Mouse (Mus musculus) left cerebral cortex, postnatal 25 days (tissue): ENCODE measurements at regions not wholly inside any gene's neighbourhood (a gene's known extent, or its start where the extent isn't known, plus 50 kb on each side); places are given as distances from the start of the nearest gene placed in this dataset.
"Not testable (repeated sequence)": the region's sequence is repeated elsewhere in the genome, so short reads cannot be mapped to it uniquely, and the experiment has no call there.

Experiments used
- DNase-seq, 2 experiments: peaks; one replicate each; pipeline ENCODE4 v3.0.0; 2022; ENCODE audit warnings: low spot score in 2 of 2, mixed read lengths in 1 of 2
- intact Hi-C: fragments of 180-260 bp; cut with DNase I; formaldehyde crosslinking; loops from one replicate; pipeline ENCODE4 v1.15.1; 2025

DNA sequence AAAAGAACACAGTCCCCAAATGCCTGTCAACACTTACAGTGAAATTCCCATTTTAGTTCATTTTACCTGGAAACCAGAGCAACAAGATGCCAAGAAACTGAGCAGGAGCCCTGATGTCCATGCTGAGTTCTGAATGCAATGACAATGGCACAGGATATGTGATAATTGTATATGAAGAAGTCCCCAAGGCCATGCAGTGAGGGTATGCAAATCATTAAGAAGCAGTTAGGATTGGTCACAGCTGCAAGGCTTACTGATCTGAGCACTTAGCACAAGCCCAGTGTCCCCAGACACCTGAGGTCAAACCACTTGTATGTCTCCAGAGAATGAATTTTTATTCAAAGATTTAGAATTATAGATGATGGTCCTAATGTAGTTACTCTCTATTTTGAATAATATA is 419.0 kb upstream of the Tacstd2 start:
- intact Hi-C loops, result not testable (repeated sequence)

DNA sequence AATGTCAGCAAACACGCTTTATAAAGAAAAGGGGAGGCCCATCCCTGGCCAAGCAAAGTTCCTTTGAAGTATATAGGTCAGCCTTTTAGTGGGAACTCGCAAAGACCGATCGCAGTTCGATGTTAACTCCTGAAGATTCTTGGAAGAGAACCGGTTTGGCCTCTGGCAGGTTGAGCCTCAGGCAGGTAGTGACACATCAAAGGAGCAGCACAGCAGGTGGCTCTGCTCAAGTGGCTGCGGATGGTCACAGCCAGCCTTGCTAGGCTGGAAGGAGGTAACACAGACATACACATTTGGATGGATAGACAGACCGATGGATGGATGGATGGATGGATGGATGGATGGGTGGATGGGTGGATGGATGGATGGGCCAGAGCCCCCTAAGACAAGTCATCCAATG is 395.9 kb upstream of the Tacstd2 start:
- DNase-seq, intact Hi-C loops: not testable (repeated sequence)

More for the DNA sequence above, 419.0 kb upstream of the Tacstd2 start:
- DNase-seq, result not testable (repeated sequence)

DNA sequence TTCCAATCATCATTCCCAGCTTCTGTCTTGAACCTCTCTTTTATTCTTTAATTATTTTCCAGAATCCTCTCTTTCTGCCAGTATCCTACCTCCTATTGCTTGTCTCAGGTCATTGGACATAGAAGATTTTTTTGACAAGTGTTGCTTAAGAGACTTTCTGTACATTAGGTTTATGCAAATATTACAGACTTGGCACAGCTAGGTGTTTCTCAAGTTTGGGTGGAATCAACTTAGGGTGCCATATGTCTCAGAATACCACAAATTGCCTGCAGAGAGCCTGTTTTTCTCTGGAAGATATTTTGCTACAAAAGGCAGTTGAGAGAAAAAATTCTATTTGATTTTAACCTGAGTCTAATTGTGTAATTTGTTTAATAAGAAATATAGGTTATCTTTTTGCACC is 386.9 kb upstream of the Tacstd2 start:
- peak in 1 of 2 experiments; percentile 43 for DNase-seq
- intact Hi-C loops, result no loop called here

DNA sequence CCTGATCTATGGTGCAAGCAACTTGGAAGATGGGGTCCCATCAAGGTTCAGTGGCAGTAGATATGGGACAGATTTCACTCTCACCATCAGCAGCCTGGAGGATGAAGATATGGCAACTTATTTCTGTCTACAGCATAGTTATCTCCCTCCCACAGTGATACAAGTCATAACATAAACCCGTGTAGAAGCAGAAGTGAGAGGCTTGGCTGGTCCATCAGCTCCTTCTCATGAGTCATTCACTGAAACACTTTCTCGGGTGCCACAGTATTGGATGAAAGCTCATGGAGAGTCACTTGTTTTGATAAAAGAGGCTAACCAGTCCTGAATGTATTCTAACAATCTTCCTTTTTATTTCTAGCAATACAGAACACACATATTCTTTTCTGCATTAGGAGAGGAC is 378.3 kb upstream of the Tacstd2 start:
- intact Hi-C loops, result no loop called here
- DNase-seq, result peak in 1 of 2 experiments; percentile 52

- DNase-seq, result no peak
- intact Hi-C loops, result no loop called here
These were observed 377.7 kb upstream of the Tacstd2 start for GRCm38 (mm10) chr6:67913309-67913708.

DNA sequence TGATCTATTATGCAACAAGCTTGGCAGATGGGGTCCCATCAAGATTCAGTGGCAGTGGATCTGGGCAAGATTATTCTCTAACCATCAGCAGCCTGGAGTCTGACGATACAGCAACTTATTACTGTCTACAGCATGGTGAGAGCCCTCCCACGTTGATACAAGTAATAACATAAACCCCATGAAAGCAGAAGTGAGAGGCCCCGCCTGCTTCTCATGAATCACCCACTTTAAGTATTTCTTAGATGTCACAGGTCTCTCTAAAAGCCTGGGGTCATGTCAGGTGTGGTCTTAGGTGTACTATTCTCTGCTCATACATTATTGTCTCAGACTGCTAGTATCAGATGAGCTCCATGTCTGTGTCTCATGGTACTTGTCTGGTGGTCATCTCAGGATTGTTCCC is 360.9 kb upstream of the Tacstd2 start:
- intact Hi-C loops, result no loop called here
- DNase-seq, result no peak

- no peak for DNase-seq
- intact Hi-C loops, result no loop called here
These were observed 360.3 kb upstream of the Tacstd2 start for GRCm38 (mm10) chr6:67895858-67896257.

- intact Hi-C loops, result no loop called here
- DNase-seq, result no peak
These were observed 352.0 kb upstream of the Tacstd2 start for GRCm38 (mm10) chr6:67887586-67887985.

- no peak for DNase-seq
- intact Hi-C loops, result no loop called here
These were observed 349.3 kb upstream of the Tacstd2 start for GRCm38 (mm10) chr6:67884893-67885292.

DNA sequence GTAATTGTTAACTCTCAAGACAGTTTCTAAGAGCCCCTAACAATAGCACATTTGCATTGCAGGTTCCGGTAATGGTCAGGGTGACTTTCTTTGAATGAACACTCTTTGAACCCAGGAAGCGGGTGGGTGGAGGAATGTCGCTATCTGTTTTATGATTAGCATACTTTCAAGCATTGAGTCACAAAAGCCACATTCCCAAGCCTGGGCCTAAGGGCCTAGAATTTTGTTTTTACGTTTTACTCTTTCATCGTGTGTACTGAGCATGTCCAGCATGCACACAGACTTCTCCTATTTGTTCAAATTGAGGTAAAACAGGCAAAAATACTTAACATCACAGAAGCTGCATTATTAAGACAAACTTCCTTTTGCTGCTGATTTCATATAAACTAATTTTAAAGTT is 345.9 kb upstream of the Tacstd2 start:
- DNase-seq, intact Hi-C loops: not testable (repeated sequence)

- intact Hi-C loops, result loop anchor here (10.0 kb wide), 1 partner anchor 167 kb away; no protein-coding TSS in a partner anchor
- not testable (repeated sequence) for DNase-seq
These were observed 322.3 kb upstream of the Tacstd2 start for GRCm38 (mm10) chr6:67857945-67858344.

DNA sequence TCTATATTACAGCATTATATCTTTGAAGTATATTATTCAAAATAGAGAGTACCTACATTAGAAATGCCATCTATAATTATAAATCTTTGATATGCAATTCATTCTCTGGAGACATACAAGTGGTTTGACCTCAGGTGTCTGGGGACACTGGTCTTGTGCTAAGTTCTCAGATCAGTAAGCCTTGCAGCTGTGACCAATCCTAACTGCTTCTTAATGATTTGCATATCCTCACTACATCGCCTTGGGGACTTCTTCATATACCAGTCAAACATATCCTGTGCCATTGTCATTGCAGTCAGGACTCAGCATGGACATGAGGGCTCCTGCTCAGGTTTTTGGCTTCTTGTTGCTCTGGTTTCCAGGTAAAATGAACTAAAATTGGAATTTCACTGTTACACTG is 303.9 kb upstream of the Tacstd2 start:
- intact Hi-C loops, result not testable (repeated sequence)

DNA sequence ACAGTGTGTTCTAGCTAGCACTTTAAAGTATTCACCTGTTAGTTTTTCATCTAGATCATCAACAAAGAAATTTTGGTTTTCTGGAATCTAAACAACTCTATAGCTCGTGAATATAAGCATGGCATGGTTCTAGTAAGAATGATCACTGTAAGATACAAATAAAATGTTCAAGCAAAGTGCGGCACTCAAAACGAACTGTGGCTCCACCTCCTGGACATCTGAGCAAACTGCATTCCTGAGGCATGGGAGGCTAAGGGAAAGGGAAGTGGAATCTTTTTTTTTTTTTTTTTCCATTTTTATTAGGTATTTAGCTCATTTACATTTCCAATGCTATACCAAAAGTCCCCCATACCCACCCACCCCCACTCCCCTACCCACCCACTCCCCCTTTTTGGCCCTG is 276.9 kb upstream of the Tacstd2 start:
- DNase-seq, result peak in 1 of 2 experiments; percentile 4
- intact Hi-C loops, result not testable (repeated sequence)

More for the DNA sequence above, 303.9 kb upstream of the Tacstd2 start:
- not testable (repeated sequence) for DNase-seq

DNA sequence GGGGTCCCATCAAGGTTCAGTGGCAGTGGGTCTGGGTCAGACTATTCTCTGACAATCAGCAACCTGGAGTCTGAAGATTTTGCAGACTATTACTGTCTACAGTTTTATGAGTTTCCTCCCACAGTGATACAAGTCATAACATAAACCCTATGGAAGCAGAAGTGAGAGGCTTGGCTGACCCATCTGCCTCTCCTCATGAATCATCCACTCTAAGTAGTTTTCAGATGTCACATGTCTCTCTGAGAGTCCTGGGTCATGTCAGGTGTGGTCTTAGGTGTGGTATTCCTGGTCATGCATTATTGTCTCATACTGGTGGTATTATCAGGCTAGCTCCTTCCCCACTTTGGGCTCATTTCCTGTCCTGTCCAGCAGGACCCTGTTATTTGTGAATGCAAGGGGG is 255.8 kb upstream of the Tacstd2 start:
- DNase-seq, result no peak
- intact Hi-C loops, result no loop called here

DNA sequence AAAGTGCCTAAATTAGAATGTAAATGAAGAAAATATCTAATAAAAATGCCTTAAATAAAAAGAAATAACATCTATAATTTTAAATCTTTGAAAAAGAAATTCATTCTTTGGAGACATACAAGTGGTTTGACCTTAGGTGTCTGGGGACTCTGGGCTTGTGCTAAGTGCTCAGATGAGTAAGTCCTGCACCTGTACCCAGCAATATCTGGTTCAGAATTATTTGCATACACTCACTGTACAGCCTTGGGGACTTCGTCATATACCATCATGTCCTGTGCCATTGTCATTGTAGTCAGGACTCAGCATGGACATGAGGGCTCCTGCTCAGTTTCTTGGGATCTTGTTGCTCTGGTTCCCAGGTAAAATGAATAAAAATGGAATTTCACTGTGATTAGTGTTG is 255.1 kb upstream of the Tacstd2 start:
- intact Hi-C loops, result no loop called here
- DNase-seq, result no peak

DNA sequence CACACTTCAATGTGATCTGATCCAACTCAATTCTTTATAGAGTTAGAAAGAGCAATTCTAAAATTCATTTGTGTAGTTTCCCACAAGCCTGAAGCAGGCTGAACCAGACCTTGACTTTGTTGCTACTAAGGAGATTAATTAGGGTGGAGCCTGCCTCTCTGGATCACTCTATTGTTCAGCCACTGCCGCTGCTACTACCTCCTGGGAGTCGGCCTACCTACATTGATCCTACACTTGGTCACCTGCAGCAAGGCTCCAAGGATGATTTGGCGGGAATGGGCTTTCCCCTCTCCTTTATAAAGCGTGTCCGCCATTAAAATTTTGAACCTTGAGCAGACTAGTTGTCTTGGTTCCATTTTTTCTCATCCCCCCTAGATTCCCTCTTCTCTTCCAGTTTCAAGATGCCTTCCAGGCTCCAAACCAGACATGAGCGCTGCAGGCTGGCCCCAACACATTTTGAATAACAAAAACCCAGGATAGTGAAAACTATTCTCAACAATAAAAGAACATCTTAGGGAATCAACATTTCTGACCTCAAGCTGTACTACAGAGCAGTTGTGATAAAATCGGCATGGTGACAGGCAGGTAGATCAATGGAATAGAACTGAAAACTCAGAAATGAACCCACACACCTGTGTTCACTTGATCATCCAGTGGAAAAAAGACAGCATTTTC is 251.6 kb upstream of the Tacstd2 start:
- intact Hi-C loops, result no loop called here

GRCm38 (mm10) chr6:67778883-67779282 is 243.3 kb upstream of the Tacstd2 start:
- intact Hi-C loops, result no loop called here
- DNase-seq, result no peak

More for the DNA sequence above, 251.6 kb upstream of the Tacstd2 start:
- no peak for DNase-seq

GRCm38 (mm10) chr6:67754102-67754501 is 218.5 kb upstream of the Tacstd2 start:
- intact Hi-C loops, DNase-seq: not testable (repeated sequence)

GRCm38 (mm10) chr6:67725611-67726010 is 190.0 kb upstream of the Tacstd2 start:
- intact Hi-C loops, result no loop called here

DNA sequence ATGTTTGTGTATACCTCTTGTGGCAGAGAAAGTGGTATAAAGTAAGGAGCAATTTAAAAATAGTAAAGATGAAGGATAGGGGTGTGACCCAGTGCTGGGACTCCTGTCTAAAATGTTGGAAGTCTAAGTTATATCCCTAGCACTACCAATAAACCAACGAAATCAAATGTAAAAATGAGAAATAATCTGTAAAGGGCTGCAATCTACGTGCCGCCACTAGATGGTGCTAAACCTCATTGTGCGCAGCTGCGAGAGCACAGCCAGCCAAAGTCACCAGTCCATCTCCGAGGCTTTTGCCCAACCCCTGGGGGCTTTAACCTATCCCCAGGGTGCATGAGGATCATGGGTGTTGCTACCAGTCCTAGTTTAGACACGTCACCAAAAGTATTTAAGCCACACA is 163.4 kb upstream of the Tacstd2 start:
- intact Hi-C loops, DNase-seq: not testable (repeated sequence)

More at GRCm38 (mm10) chr6:67725611-67726010, 190.0 kb upstream of the Tacstd2 start:
- DNase-seq, result no peak

DNA sequence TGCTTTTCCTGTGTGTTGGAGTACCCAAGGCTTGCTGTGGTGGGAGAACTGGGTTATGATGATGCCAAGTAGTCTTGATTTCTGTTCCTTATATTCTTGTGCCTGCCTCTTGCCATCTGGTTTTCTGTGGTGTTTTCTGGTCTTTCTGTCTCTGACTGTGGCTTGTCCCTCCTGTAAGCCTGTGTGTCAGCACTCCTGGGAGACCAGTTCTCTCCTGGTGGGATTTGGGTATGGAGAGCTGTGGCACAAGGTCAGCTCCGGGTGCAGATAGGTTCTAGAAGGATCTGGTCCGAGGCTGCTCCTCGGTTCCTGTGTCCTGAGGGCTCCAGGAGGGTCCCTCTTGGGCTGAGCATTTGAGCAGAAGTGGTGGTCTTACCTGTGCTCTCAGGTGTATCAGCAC is 155.4 kb upstream of the Tacstd2 start:
- intact Hi-C loops, DNase-seq: not testable (repeated sequence)

DNA sequence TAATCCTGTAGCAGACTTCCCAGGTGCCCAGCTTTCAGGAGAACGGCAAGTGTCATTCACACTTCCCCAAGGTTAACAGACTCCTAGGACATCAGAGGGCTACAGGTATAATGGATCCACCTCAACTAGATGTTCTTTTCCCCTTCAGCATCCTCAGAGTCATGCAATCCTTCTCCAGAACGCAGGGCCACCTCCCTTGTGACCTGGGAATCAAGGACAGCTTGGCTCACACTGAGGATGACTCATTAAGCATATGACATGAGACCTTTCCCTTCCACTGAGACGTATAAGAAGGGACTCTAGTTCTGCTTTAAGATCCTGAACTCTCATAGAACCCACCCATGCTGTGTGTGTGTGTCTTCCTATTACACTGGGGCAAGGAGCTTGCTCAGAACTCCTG is 147.5 kb upstream of the Tacstd2 start:
- intact Hi-C loops, DNase-seq: not testable (repeated sequence)
